Comparison of ENCODE assay signal across 7 mouse cellular contexts in genomic region chr9:75037451-75038356, GRCm38 (mm10). TPM values are rescaled to one million over a fixed set of nuclear protein-coding genes. Genes with fewer than 3 reads are reported as not detected.
A peak's percentile ranks its signal among the peaks of the same experiment; 100 is the strongest.
DNase-seq lines count a peak whose midpoint lies in the region; ATAC-seq lines count a peak whose summit lies in the region.

Gene Arpp19, plus strand, starts transcription at chr9:75037614.

- H3K9me3 ChIP-seq in embryonic facial prominence, embryonic 11.5 days (replicated peaks; ENCODE audit: control insufficient read depth, low read length), result no peaks in the 10 kb centered on the region
- H3K9me3 ChIP-seq in limb, embryonic 11.5 days (ENCODE audit: control insufficient read depth, low read length), result no peaks in the 10 kb centered on the region
- no peaks in the 10 kb centered on the region for H3K9me3 ChIP-seq in midbrain, embryonic 14.5 days (ENCODE audit: control insufficient read depth, low read length)

- DNase-seq in adrenal gland, postnatal 14 days, result peak; percentile 93
- peak; percentile 94 for DNase-seq in embryonic facial prominence, embryonic 11.5 days (ENCODE audit: low spot score)
- peak; percentile 99 for DNase-seq in heart, adult 11 months
- peak; percentile 86 for DNase-seq in kidney, adult 18-20 months
- peak; percentile 90 for DNase-seq in limb, embryonic 11.5 days (ENCODE audit: low spot score)
- peak; percentile 94 for DNase-seq in midbrain, embryonic 14.5 days
- peak; percentile 75 to 76 for DNase-seq in spleen, adult 18-20 months

- H3K36me3 ChIP-seq in embryonic facial prominence, embryonic 11.5 days (replicated peaks; ENCODE audit: control insufficient read depth, insufficient read depth, low read depth, low read length), result no peaks in the 10 kb centered on the region
- 0 out of 2 replicates have a peak, but pooled peaks cover 2% of the 10 kb centered on the region for H3K36me3 ChIP-seq in limb, embryonic 11.5 days (ENCODE audit: control insufficient read depth, insufficient read depth, low read length)
- H3K36me3 ChIP-seq in midbrain, embryonic 14.5 days (ENCODE audit: control insufficient read depth, insufficient read depth, low read length), result peaks cover 4% of the 10 kb centered on the region; the same call in 1 of the 2 replicates

- peak within 1 kb of the TSS; percentile 49 for H3K4me2 ChIP-seq in embryonic facial prominence, embryonic 11.5 days (ENCODE audit: low read depth, low read length)
- peak within 1 kb of the TSS; percentile 57 for H3K4me2 ChIP-seq in limb, embryonic 11.5 days (ENCODE audit: low read depth, severe bottlenecking)
- peak within 1 kb of the TSS; percentile 70 for H3K4me2 ChIP-seq in midbrain, embryonic 14.5 days (ENCODE audit: low read length)

- peak; percentile 94 for ATAC-seq in embryonic facial prominence, embryonic 11.5 days (replicated peaks; ENCODE audit: insufficient number of reproducible peaks, low FRiP score, low TSS enrichment, low read depth)
- ATAC-seq in limb, embryonic 11.5 days (ENCODE audit: insufficient number of reproducible peaks, low FRiP score, low TSS enrichment, low read depth), result peak; percentile 92
- ATAC-seq in midbrain, embryonic 14.5 days (ENCODE audit: low FRiP score, low TSS enrichment), result peak; percentile 95

- H3K27me3 ChIP-seq in embryonic facial prominence, embryonic 11.5 days (ENCODE audit: control insufficient read depth, insufficient read depth, low read length), result no peaks in the 10 kb centered on the region
- H3K27me3 ChIP-seq in limb, embryonic 11.5 days (ENCODE audit: control insufficient read depth, insufficient read depth, low read length), result no peaks in the 10 kb centered on the region
- H3K27me3 ChIP-seq in midbrain, embryonic 14.5 days (ENCODE audit: control insufficient read depth, insufficient read depth, low read length), result no peaks in the 10 kb centered on the region

- no peaks in the 10 kb centered on the region for H3K4me1 ChIP-seq in embryonic facial prominence, embryonic 11.5 days (ENCODE audit: control insufficient read depth, insufficient read depth, low read length)
- peaks cover 3% of the 10 kb centered on the region; the same call in 1 of the 2 replicates for H3K4me1 ChIP-seq in limb, embryonic 11.5 days (ENCODE audit: control insufficient read depth, insufficient read depth, low read length)
- peaks cover 12% of the 10 kb centered on the region; the same call in 1 of the 2 replicates for H3K4me1 ChIP-seq in midbrain, embryonic 14.5 days (ENCODE audit: control insufficient read depth, insufficient read depth, low read length)

- peak within 1 kb of the TSS; percentile 93 for H3K9ac ChIP-seq in embryonic facial prominence, embryonic 11.5 days (replicated peaks; ENCODE audit: low read length)
- peak within 1 kb of the TSS; percentile 93 for H3K9ac ChIP-seq in limb, embryonic 11.5 days (ENCODE audit: low read length)
- peak within 1 kb of the TSS; percentile 90 for H3K9ac ChIP-seq in midbrain, embryonic 14.5 days (replicated peaks; ENCODE audit: low read length)

- peak within 1 kb of the TSS; percentile 96 for H3K4me3 ChIP-seq in embryonic facial prominence, embryonic 11.5 days (ENCODE audit: low read depth, low read length)
- H3K4me3 ChIP-seq in limb, embryonic 11.5 days (ENCODE audit: low read depth, low read length), result peak within 1 kb of the TSS; percentile 96
- H3K4me3 ChIP-seq in midbrain, embryonic 14.5 days (replicated peaks; ENCODE audit: low read depth, low read length), result peak within 1 kb of the TSS; percentile 96

- H3K27ac ChIP-seq in embryonic facial prominence, embryonic 11.5 days (replicated peaks; ENCODE audit: low read depth, low read length), result peak within 1 kb of the TSS; percentile 47
- H3K27ac ChIP-seq in limb, embryonic 11.5 days (replicated peaks; ENCODE audit: low read depth, low read length), result no peak within 1 kb of the TSS
- H3K27ac ChIP-seq in midbrain, embryonic 14.5 days (replicated peaks; ENCODE audit: low read depth, low read length), result peak within 1 kb of the TSS; percentile 81

- WGBS in embryonic facial prominence, embryonic 11.5 days, result under 1% methylated on average over 70 of the region's 73 CpGs
- WGBS in limb, embryonic 11.5 days, result under 1% methylated on average over 73 of the region's 73 CpGs
- WGBS in midbrain, embryonic 14.5 days, result under 1% methylated on average over 73 of the region's 73 CpGs

RNA-seq across cellular contexts. Expression of gene Arpp19, which starts in this region (rescaled TPM):
- total RNA-seq in adrenal gland, postnatal 14 days (2021), result 319 and 329 TPM in 2 replicates
- 367 and 386 TPM in 2 replicates for polyA plus RNA-seq in embryonic facial prominence, embryonic 11.5 days (2014; fragmentation: Nextera tagmentation; extraction: Ambion mirVana)
- polyA plus RNA-seq in limb, embryonic 11.5 days (2014; fragmentation: Nextera tagmentation; extraction: Ambion mirVana), result 383 and 387 TPM in 2 replicates
- polyA plus RNA-seq in midbrain, embryonic 14.5 days (2014; fragmentation: Nextera tagmentation; extraction: Ambion mirVana), result 217 and 234 TPM in 2 replicates
